Mouse (Mus musculus) spleen, adult 12 weeks (tissue): ENCODE measurements around the gene Lzic.

ENCODE experiments used
- DNase-seq: peaks from one replicate; pipeline ENCODE4 v3.0.0; 2022; ENCODE audit warnings: low spot score

Gene Lzic

DNA sequence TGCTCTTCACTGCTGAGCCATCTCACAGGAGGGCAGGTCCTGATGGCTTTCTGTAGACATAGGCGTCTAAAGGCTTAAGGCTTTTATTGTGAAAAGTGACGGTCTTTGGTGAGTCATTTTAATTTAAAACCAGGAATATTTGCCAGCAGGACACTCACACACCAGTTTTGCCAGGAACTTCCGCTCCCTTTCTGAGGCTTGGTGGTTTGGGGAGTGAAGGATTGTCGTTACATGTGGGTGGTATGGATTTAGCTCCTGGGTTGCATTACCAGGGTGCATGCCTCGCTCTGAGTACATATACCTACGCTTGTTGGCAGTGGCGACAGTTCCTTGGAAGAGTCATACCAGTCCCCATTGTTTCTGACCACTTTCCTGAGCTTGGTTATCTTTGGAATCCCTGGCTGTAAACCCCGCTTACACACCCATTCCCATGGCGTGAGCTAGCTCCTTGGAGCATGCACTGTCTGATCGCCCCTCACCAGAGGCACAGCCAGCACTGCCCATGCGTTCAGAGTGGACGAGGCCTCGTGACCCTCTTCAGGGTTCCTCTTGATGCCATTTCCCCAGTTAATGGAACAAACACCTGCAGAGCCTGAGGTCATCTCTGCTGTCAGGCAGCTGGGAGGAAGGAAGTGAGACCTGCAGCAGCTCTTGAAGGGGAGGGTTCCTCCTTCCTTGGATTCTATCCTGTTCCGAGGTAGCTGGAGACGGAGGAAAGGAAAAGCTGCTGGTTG is 42.8 kb downstream of the Lzic start:
- DNase-seq, result no peak

DNA sequence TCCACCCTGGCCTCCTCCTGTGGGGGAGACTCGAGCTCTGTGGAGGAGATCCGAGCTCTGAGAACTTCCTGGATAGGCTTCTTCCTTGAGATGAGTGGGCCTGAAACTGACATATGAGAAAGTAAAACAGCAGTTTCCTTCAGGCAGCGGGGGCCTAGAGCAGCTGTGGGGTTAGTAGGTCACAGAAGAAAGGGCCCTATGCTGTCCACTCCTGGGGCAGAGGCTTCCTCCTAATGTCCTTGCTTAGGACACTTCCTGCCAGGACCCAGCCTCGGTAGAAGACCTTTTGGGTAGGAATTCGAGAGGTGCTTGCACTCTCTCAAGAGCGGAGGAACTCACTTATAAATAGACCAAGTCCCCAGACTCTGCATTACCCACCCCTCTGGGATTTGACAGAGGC is 44.7 kb downstream of the Lzic start:
- no peak for DNase-seq

DNA sequence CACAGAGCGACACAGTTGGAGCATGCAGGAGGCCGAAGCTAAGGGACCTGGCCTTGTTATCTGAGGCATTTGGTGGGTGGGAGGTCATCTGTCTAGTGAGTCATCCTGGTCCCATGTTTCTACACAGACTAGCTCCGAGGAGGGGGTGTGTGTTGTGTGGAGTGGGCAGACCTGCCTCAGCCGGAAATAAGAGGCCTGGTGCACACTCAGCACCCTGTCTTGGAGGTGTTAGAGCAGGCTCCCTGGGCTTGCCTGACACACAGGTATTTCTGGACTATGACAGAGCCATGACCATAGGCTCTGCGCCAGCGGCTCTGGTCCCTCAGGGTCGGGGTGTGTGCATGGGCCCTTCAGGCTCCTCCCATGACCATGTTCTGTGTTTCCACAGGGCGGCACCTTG is 54.4 kb downstream of the Lzic start:
- no peak for DNase-seq

DNA sequence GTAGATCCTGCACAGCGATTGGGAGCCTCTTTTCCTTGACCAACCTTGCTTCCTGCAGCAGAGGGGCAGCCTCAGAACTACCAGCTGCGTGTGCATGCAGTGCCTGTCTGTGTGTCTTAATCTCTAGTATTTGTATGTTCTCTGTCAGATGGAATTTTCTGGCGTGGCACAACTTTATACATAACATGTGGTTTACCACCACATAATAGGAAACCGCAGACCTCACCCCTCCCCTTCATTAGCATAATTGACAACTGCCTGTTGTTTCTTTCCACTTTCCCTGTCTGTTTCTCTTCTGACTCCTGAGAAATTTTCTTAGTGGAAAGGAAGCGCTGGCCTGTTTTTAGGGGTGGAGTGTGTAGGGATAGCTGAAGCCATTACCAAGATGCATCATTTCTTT is 56.9 kb downstream of the Lzic start:
- no peak for DNase-seq

DNA sequence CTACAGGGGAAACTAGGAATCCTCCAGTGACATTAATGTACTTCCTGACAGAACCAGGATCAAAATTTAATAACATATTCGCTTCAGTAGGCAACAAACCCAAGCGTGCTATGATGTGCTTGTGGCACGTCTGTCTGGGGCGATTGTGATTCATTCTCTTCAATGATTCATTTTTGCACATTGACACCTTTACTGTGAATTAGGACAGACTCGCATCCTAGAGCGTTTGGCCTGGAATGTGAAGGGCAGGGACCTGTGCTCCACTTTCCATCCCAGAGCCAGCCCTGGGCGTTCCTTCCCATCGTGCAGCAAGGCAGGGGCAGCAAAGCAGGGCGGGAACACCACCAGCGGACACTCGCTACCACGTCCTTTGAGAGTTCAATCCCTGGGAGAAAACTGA is 57.4 kb downstream of the Lzic start:
- DNase-seq, result no peak

DNA sequence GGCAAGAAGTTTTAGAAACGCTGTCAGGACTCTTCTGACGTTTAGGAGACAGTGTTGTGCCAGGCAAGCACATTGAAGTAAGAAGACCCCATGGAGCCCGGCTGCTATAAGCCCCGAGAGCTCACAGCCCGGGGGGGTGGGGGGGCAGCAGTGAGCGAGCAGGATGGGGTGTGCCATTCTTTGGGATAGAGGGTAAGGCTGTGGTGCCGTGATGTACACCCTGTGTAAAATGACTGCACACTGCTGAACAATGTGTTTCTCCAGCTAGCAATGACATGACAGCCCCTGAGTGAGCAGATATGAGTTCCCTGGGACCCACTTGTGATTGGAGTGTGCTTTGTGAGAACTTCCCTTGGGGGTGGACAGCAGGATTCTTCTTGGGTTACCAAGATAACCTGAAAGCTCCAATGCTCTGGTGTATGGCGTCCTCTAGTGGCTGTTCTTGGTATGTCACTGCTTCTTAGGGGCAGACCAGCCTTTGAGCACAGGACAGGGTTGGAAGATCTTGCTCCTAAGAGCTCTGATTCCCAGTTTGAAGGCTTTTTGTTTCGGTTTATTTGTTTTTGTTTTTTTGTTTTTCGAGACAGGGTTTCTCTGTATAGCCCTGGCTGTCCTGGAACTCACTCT is 58.0 kb downstream of the Lzic start:
- peak; percentile 17 for DNase-seq

DNA sequence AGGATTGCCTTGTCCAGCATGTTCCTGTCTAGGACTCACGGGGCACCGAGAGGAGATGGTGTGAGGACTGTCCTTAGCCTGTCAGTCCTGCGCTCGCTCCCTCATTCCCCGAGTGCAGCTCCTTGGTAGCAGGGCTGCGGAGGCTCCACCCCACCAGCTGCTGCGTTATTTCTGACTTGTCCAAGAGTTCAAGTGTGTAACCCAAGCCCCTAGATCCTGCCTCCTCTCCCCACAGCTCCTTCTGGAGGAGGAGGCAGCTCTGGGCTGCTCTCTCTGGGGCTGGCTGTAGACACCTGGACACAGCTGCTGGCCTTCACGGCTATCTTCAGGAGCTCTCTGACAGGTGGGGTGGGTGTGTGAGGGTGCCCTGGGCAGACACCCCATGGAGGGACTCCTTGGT is 59.9 kb downstream of the Lzic start:
- no peak for DNase-seq
